Mouse (Mus musculus) liver, embryonic 13.5 days (tissue): ENCODE results near the gene Defb23. TPM values are rescaled to one million over a fixed set of nuclear protein-coding genes. Genes with fewer than 3 reads are reported as not detected.

ENCODE experiments used
- ATAC-seq: fragments of 200-750 bp; cut with Nextera tagmentation; 2 replicates; pipeline ENCODE4 v1.8.0; 2017; ENCODE audit warnings: low read depth, mild to moderate bottlenecking, moderate number of reproducible peaks, moderate library complexity
- DNase-seq: peaks from one replicate; pipeline ENCODE4 v3.0.0; 2022
- H3K27ac ChIP-seq: fragments of 300-500 bp; sonication (generic); 2 replicates; pipeline ENCODE4 v1.5.1; 2015; ENCODE audit warnings: moderate library complexity, mild to moderate bottlenecking, inconsistent platforms
- H3K27me3 ChIP-seq: fragments of 300-500 bp; sonication (generic); 2 replicates; pipeline ENCODE4 v1.6.1; 2015; ENCODE audit warnings: mild to moderate bottlenecking, inconsistent platforms
- H3K36me3 ChIP-seq: fragments of 300-500 bp; sonication (generic); 2 replicates; pipeline ENCODE4 v1.6.1; 2015; ENCODE audit warnings: mild to moderate bottlenecking, inconsistent platforms
- H3K4me1 ChIP-seq: fragments of 300-500 bp; sonication (generic); replicated peaks from 2 replicates; pipeline ENCODE4 v1.6.1; 2015; ENCODE audit warnings: inconsistent platforms
- H3K4me2 ChIP-seq: fragments of 300-500 bp; sonication (generic); 2 replicates; pipeline ENCODE4 v1.6.1; 2015; ENCODE audit warnings: inconsistent platforms, mild to moderate bottlenecking, moderate library complexity
- H3K4me3 ChIP-seq: fragments of 300-500 bp; sonication (generic); replicated peaks from 2 replicates; pipeline ENCODE4 v1.5.1; 2015; ENCODE audit warnings: mild to moderate bottlenecking, inconsistent platforms
- H3K9ac ChIP-seq: fragments of 300-500 bp; sonication (generic); 2 replicates; pipeline ENCODE4 v1.6.1; 2015; ENCODE audit warnings: mild to moderate bottlenecking, inconsistent platforms
- H3K9me3 ChIP-seq: fragments of 300-500 bp; sonication (generic); replicated peaks from 2 replicates; pipeline ENCODE4 v1.6.1; 2016; ENCODE audit warnings: inconsistent platforms
- WGBS: fragments of 180-500 bp; shearing (Covaris S2); methylation state at CpG from one replicate; pipeline ENCODE4 v1.1.7; 2015; ENCODE audit not compliant: insufficient replicate concordance; 5-methylcytosine and 5-hydroxymethylcytosine counted together
- polyA plus RNA-seq: library from polyadenylated mRNA; unstranded; fragments of >200 nt; fragmentation: Nextera tagmentation; extraction: Ambion mirVana; gene quantifications from 2 replicates; pipeline ENCODE4 v1.2.1, GENCODE M21; 2015

The Defb23 gene
- polyA plus RNA-seq, result not detected in 2 replicates

GRCm38 (mm10) chr2:152464570-152465150, at the start of gene Defb23:
Defb23 (minus strand) TSS chr2:152464620.
- 72% methylated on average over 3 of the region's 3 CpGs for WGBS
- H3K27ac ChIP-seq, result no peak within 1 kb of the TSS
- no peaks in the 10 kb centered on the region for H3K9me3 ChIP-seq
- H3K9ac ChIP-seq, result no peak within 1 kb of the TSS
- no peak within 1 kb of the TSS for H3K4me3 ChIP-seq
- DNase-seq (no peak), ATAC-seq (no peak)
- no peak within 1 kb of the TSS for H3K4me2 ChIP-seq
- H3K36me3 ChIP-seq, result no peaks in the 10 kb centered on the region
- no peaks in the 10 kb centered on the region for H3K27me3 ChIP-seq
- H3K4me1 ChIP-seq, result no peaks in the 10 kb centered on the region

DNA sequence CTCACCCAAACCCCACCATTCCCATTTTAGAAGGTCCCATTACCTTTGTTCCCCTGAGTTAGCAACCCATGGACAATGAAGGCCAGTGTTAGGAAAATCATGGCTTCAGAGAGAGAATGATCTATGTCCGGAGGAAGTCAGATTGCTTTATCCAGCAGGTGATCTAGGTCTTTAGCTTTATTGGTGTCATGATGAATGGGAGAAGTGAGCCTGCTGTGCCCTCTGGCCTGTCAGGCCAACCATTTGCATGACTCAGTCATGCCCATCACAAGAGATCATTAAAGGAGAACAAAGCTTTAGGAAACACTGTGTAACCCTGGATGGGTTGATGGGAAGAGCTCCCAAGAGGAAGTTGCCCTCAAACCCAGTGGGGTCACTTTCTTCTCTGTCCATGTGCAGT, 47.2 kb upstream of the Defb23 start, which contains the start of gene Defb26:
Defb26 (minus strand) TSS at position 101 of the 400 bp plus-strand sequence.
- Histone ChIP-seq H3K4me3 (no peak within 1 kb of the TSS), H3K36me3 (no peaks in the 10 kb centered on the region), H3K4me2 (no peak within 1 kb of the TSS), H3K9me3 (no peaks in the 10 kb centered on the region), H3K4me1 (no peaks in the 10 kb centered on the region), H3K27me3 (no peaks in the 10 kb centered on the region), H3K9ac (no peak within 1 kb of the TSS), H3K27ac (no peak within 1 kb of the TSS)
- no peak for DNase-seq
- 73% methylated on average over 1 of the region's 1 CpGs for WGBS
- no peak for ATAC-seq

DNA sequence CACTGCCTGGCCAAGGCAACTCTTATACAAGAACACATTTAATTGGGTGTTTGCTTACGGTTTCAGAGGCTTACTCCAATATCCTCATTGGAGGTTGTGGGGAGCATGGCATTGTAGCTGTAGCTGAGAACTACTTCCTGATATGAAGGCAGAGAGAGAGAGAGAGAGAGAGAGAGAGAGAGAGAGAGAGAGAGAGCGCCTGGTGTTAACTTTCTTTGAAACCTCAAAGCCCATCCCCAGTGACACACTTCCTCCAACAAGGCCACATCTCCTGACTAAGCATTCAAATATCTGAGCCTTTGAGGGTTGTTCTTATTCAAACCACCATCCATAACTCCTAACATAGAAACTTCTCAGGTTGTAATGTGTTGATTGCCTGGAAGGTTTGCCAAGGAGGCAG, 39.5 kb upstream of the Defb23 start:
- H3K4me1 ChIP-seq, result no peaks in the 10 kb centered on the region
- DNase-seq (no peak), ATAC-seq (no peak)
- 39% methylated on average over 2 of the region's 2 CpGs for WGBS
- no peak overlapping the region for H3K9ac ChIP-seq
- no peak overlapping the region for H3K27ac ChIP-seq
- no peaks in the 10 kb centered on the region for H3K27me3 ChIP-seq
- no peaks in the 10 kb centered on the region for H3K36me3 ChIP-seq
- no peak overlapping the region for H3K4me2 ChIP-seq
- no peak overlapping the region for H3K4me3 ChIP-seq
- H3K9me3 ChIP-seq, result no peaks in the 10 kb centered on the region

- no peak for ATAC-seq
- no peak overlapping the region for H3K4me3 ChIP-seq
- no peaks in the 10 kb centered on the region for H3K4me1 ChIP-seq
- WGBS, result 55% methylated on average over 6 of the region's 6 CpGs
- H3K36me3 ChIP-seq, result no peaks in the 10 kb centered on the region
- no peak for DNase-seq
- H3K9ac ChIP-seq, result no peak overlapping the region
- H3K4me2 ChIP-seq, result no peak overlapping the region
- no peaks in the 10 kb centered on the region for H3K27me3 ChIP-seq
- H3K27ac ChIP-seq, result no peak overlapping the region
- no peaks in the 10 kb centered on the region for H3K9me3 ChIP-seq
Measured at GRCm38 (mm10) chr2:152500863-152501229, 36.4 kb upstream of the Defb23 start.

- DNase-seq (no peak), ATAC-seq (no peak)
- Histone ChIP-seq H3K27me3 (no peaks in the 10 kb centered on the region), H3K4me3 (no peak overlapping the region), H3K36me3 (no peaks in the 10 kb centered on the region), H3K9me3 (no peaks in the 10 kb centered on the region), H3K9ac (no peak overlapping the region), H3K27ac (no peak overlapping the region), H3K4me1 (no peaks in the 10 kb centered on the region), H3K4me2 (no peak overlapping the region)
- WGBS, result 41% methylated on average over 7 of the region's 7 CpGs
Measured at GRCm38 (mm10) chr2:152500204-152500862, 35.9 kb upstream of the Defb23 start.

GRCm38 (mm10) chr2:152498020-152498419, 33.6 kb upstream of the Defb23 start:
- DNase-seq (no peak), ATAC-seq (no peak)
- WGBS, result 64% methylated on average over 6 of the region's 6 CpGs
- no peak overlapping the region for H3K9ac ChIP-seq
- H3K27ac ChIP-seq, result no peak overlapping the region
- H3K27me3 ChIP-seq, result no peaks in the 10 kb centered on the region
- no peaks in the 10 kb centered on the region for H3K4me1 ChIP-seq
- H3K4me2 ChIP-seq, result no peak overlapping the region
- no peaks in the 10 kb centered on the region for H3K36me3 ChIP-seq
- no peaks in the 10 kb centered on the region for H3K9me3 ChIP-seq
- H3K4me3 ChIP-seq, result no peak overlapping the region

DNA sequence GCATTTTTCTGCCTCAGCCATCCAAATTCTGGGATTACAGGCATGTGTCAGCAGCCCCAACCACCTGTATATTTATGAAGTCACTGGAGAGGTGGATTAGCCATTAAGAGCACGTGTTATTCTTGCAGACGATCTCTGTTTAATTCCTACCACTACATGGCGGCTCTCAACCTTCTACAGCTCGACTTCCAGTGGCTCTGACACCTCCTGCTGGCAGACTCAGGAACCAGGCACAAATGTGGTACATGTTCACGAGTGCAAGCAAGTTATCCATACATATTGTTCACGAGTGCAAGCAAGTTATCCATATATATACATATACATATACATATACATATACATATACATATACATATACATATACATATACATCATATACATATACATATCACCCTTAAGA, 28.7 kb upstream of the Defb23 start:
- Histone ChIP-seq H3K27me3 (no peaks in the 10 kb centered on the region), H3K9me3 (no peaks in the 10 kb centered on the region), H3K36me3 (no peaks in the 10 kb centered on the region), H3K4me1 (no peaks in the 10 kb centered on the region), H3K4me3 (no peak overlapping the region), H3K27ac (no peak overlapping the region), H3K9ac (no peak overlapping the region), H3K4me2 (no peak overlapping the region)
- 58% methylated on average over 6 of the region's 6 CpGs for WGBS
- DNase-seq (no peak), ATAC-seq (no peak)

- no peaks in the 10 kb centered on the region for H3K36me3 ChIP-seq
- no peaks in the 10 kb centered on the region for H3K4me1 ChIP-seq
- no peak for ATAC-seq
- H3K9me3 ChIP-seq, result no peaks in the 10 kb centered on the region
- H3K9ac ChIP-seq, result no peak within 1 kb of the TSS
- no peak within 1 kb of the TSS for H3K27ac ChIP-seq
- H3K27me3 ChIP-seq, result no peaks in the 10 kb centered on the region
- no peak within 1 kb of the TSS for H3K4me2 ChIP-seq
- no peak within 1 kb of the TSS for H3K4me3 ChIP-seq
- no peak for DNase-seq
Measured at GRCm38 (mm10) chr2:152490038-152490437, 25.6 kb upstream of the Defb23 start, which contains the start of gene Defb22. Defb22 (minus strand) TSS chr2:152490138.

DNA sequence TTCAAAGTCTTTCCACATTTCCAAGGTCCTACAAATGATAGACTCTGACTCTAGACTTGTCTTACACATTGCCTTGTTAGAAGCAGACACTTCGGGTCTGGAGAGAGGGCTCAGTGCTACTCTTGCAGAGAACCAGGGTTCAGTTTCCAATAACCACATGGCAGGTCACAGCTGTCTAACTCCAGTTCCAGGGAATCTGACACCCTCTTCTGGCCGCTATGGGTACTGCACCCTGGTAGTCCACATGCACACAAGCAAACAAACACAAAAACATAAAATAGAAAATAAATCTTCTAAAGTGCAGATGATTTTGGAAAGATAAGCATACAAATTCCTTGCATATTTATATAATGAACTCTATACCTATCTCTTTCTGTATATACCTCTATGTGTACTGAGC, 22.6 kb upstream of the Defb23 start:
- no peak for DNase-seq
- H3K27me3 ChIP-seq, result no peaks in the 10 kb centered on the region
- ATAC-seq, result no peak
- WGBS, result 63% methylated on average over 2 of the region's 2 CpGs
- no peaks in the 10 kb centered on the region for H3K9me3 ChIP-seq
- H3K4me2 ChIP-seq, result no peak overlapping the region
- H3K36me3 ChIP-seq, result no peaks in the 10 kb centered on the region
- H3K27ac ChIP-seq, result no peak overlapping the region
- no peak overlapping the region for H3K9ac ChIP-seq
- no peaks in the 10 kb centered on the region for H3K4me1 ChIP-seq
- no peak overlapping the region for H3K4me3 ChIP-seq

- no peaks in the 10 kb centered on the region for H3K27me3 ChIP-seq
- H3K4me3 ChIP-seq, result no peak overlapping the region
- H3K9me3 ChIP-seq, result no peaks in the 10 kb centered on the region
- no peaks in the 10 kb centered on the region for H3K4me1 ChIP-seq
- no peaks in the 10 kb centered on the region for H3K36me3 ChIP-seq
- H3K4me2 ChIP-seq, result no peak overlapping the region
- DNase-seq, result no peak
- ATAC-seq, result no peak
- 71% methylated on average over 7 of the region's 7 CpGs for WGBS
- H3K27ac ChIP-seq, result no peak overlapping the region
- no peak overlapping the region for H3K9ac ChIP-seq
Measured at GRCm38 (mm10) chr2:152481726-152482125, 17.3 kb upstream of the Defb23 start.

GRCm38 (mm10) chr2:152480881-152481280, 16.5 kb upstream of the Defb23 start:
- Histone ChIP-seq H3K27ac (no peak overlapping the region), H3K9ac (no peak overlapping the region), H3K27me3 (no peaks in the 10 kb centered on the region), H3K4me3 (no peak overlapping the region), H3K36me3 (no peaks in the 10 kb centered on the region), H3K9me3 (no peaks in the 10 kb centered on the region), H3K4me2 (no peak overlapping the region), H3K4me1 (no peaks in the 10 kb centered on the region)
- DNase-seq (no peak), ATAC-seq (no peak)
- 56% methylated on average over 3 of the region's 3 CpGs for WGBS

- no peak for ATAC-seq
- Histone ChIP-seq H3K4me2 (no peak within 1 kb of the TSS), H3K9ac (no peak within 1 kb of the TSS), H3K4me1 (no peaks in the 10 kb centered on the region), H3K9me3 (no peaks in the 10 kb centered on the region), H3K36me3 (no peaks in the 10 kb centered on the region), H3K27me3 (0 out of 2 replicates have a peak, but pooled peaks cover 3% of the 10 kb centered on the region), H3K4me3 (no peak within 1 kb of the TSS), H3K27ac (no peak within 1 kb of the TSS)
- no peak for DNase-seq
- 46% methylated on average over 2 of the region's 2 CpGs for WGBS
Measured at GRCm38 (mm10) chr2:152476763-152477162, 12.3 kb upstream of the Defb23 start, which contains the start of gene Defb20. Defb20 (plus strand) TSS chr2:152477063.
